Mouse (Mus musculus): ENCODE measurements around the gene Tspear.

DNA sequence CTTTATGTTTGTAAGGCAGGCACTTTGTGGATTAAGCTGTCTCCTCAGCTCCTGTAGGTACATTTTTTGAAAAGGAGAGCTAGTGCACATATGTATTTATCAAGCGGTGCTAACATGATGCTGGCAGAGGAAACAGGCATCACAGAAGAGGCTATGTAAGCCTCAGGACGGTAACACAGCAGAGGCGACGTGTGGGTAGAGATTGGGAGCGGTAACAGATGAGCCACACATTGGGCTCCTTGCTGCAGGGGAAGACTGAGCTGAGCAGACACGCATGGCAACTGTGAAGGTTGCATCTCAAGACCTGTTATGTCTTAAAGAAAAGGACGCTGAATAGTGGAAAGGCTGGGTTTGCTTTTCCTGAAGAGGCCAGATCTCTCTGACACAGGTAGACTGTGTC, 3.4 kb upstream of the Tspear start:
- no peak for TF ChIP-seq CTCF (IDR thresholded peaks at IDR 0.05; ENCODE audit: low read depth, low read length)
- TF ChIP-seq EP300 (IDR thresholded peaks at IDR 0.05; ENCODE audit: insufficient read depth, low read depth, low read length), result no peak

Measured in ES-Bruce4 (cell line).